Mouse (Mus musculus) hindbrain, embryonic 13.5 days (tissue): ENCODE results near the gene Nodal. TPM values are rescaled to one million over a fixed set of nuclear protein-coding genes. Genes with fewer than 3 reads are reported as not detected.

ENCODE experiments used
- ATAC-seq: fragments of 200-750 bp; cut with Nextera tagmentation; 2 replicates; pipeline ENCODE4 v1.8.0; 2017; ENCODE audit warnings: moderate TSS enrichment; ENCODE audit not compliant: low FRiP score
- H3K27ac ChIP-seq: fragments of 300-500 bp; sonication (generic); 2 replicates; pipeline ENCODE4 v1.5.1; 2015; ENCODE audit warnings: inconsistent platforms, mild to moderate bottlenecking, moderate library complexity
- H3K27me3 ChIP-seq: fragments of 300-500 bp; sonication (generic); 2 replicates; pipeline ENCODE4 v1.6.1; 2015; ENCODE audit warnings: mild to moderate bottlenecking, inconsistent platforms
- H3K36me3 ChIP-seq: fragments of 300-500 bp; sonication (generic); 2 replicates; pipeline ENCODE4 v1.6.1; 2015; ENCODE audit warnings: mild to moderate bottlenecking, inconsistent platforms
- H3K4me1 ChIP-seq: fragments of 300-500 bp; sonication (generic); replicated peaks from 2 replicates; pipeline ENCODE4 v1.6.1; 2015; ENCODE audit warnings: inconsistent platforms
- H3K4me2 ChIP-seq: fragments of 300-500 bp; sonication (generic); 2 replicates; pipeline ENCODE4 v1.6.1; 2015; ENCODE audit warnings: inconsistent platforms, mild to moderate bottlenecking, moderate library complexity
- H3K4me3 ChIP-seq: fragments of 300-500 bp; sonication (generic); 2 replicates; pipeline ENCODE4 v1.5.1; 2015; ENCODE audit warnings: mild to moderate bottlenecking, inconsistent platforms
- H3K9ac ChIP-seq: fragments of 300-500 bp; sonication (generic); 2 replicates; pipeline ENCODE4 v1.6.1; 2015; ENCODE audit warnings: mild to moderate bottlenecking, inconsistent platforms
- H3K9me3 ChIP-seq: fragments of 300-500 bp; sonication (generic); 2 replicates; pipeline ENCODE4 v1.6.1; 2016; ENCODE audit warnings: inconsistent platforms
- WGBS: fragments of 180-500 bp; shearing (Covaris S2); methylation state at CpG from one replicate; pipeline ENCODE4 v1.1.7; 2015; 5-methylcytosine and 5-hydroxymethylcytosine counted together
- polyA plus RNA-seq: library from polyadenylated mRNA; unstranded; fragments of >200 nt; fragmentation: Nextera tagmentation; extraction: Ambion mirVana; gene quantifications from 2 replicates; pipeline ENCODE4 v1.2.1, GENCODE M21; 2015

Gene Nodal
- polyA plus RNA-seq, result 0.09 TPM in 1 of 2 replicates, not detected in the other

DNA sequence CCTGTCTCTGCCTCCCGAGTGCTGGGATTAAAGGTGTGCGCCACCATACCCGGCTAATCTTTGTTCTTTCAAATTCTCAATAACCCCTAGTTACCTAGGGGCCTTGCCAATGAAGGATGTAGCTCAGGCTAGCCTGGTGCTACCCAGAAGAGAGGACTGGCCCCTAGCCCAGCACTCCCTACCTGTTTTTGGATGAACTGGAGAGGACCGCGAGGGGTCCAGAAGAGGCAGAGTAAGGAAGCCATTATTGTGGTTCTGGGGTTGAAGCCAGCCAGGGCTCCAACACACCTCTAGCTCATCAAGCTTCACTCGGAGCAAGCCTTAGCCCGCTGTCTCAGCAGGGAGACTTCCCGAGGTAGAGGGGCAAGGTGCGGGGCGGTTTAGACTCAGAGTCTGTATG, at the start of gene Nodal:
Gene Nodal, plus strand, starts transcription at position 301 of the 400 bp plus-strand sequence.
- Histone ChIP-seq H3K9me3 (no peaks in the 10 kb centered on the region), H3K4me2 (peak within 1 kb of the TSS; percentile 79), H3K36me3 (no peaks in the 10 kb centered on the region), H3K9ac (peak within 1 kb of the TSS; percentile 69), H3K27ac (no peak within 1 kb of the TSS), H3K4me1 (peaks cover 15% of the 10 kb centered on the region), H3K27me3 (peaks cover 69% of the 10 kb centered on the region), H3K4me3 (peak within 1 kb of the TSS; percentile 45)
- WGBS, result 24% methylated on average over 10 of the region's 10 CpGs
- ATAC-seq, result peak; percentile 37; the same call in 1 of the 2 replicates

DNA sequence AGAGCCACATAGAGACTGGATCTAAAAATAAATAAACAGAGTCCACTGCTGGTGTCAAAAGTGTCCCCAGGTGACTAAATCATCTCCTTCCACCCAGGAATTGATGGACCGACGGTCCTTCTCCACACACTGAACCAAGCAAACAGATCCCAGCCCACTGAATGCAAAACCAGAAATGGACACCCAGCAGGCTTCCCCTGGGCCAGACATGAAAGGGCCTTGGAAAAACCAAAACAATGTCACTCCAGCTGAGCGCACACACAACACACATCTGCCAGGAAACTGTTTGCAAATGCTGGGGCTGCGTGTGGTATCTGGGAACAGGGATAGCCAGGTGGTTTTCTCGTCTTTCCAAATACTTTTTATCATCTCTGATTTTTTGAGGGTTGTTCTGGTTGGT, 48.0 kb upstream of the Nodal start:
- peaks cover 33% of the 10 kb centered on the region for H3K4me1 ChIP-seq
- H3K27me3 ChIP-seq, result no peaks in the 10 kb centered on the region
- no peak overlapping the region for H3K9ac ChIP-seq
- H3K4me2 ChIP-seq, result no peak overlapping the region
- 62% methylated on average over 5 of the region's 5 CpGs for WGBS
- no peak for ATAC-seq
- no peak overlapping the region for H3K4me3 ChIP-seq
- H3K36me3 ChIP-seq, result no peaks in the 10 kb centered on the region
- 0 out of 2 replicates have a peak, but pooled peaks cover 3% of the 10 kb centered on the region for H3K9me3 ChIP-seq
- no peak overlapping the region; the same call in 1 of the 2 replicates for H3K27ac ChIP-seq

DNA sequence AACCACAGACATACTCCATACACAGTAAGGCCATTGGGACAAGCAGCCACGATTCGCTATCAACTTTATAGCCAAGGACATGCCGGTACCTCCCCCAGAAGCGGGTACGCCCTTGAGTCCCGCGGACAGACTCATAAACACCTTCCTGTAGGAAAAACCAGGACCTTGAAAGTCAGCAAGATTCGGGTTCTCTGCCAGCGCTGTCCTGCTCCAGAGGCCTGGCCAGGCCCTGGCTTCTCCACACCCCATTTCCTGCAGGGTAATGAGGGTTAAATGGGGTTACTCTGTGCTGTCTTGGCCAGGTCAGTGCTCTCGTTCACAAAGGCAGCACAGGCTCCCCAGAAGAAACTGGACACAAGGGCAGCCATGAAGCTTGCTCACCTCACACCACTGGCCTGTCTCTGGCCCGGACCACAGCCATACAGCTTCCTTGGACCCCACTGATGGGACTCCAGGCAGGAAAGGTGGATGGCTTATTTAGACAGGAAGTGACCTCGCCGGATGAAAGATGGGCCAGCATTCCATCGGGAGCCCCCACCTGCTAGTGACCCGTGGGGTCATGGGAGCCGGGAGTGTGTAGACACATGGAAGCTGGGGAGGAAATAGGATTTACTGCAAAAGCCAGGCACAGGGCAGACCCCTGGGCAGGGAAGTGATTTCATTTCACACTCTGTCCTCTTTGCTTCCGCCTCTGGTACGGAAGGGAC, 47.3 kb upstream of the Nodal start:
- Histone ChIP-seq H3K27me3 (no peaks in the 10 kb centered on the region), H3K4me1 (peaks cover 40% of the 10 kb centered on the region), H3K9me3 (0 out of 2 replicates have a peak, but pooled peaks cover 3% of the 10 kb centered on the region), H3K4me2 (no peak overlapping the region), H3K4me3 (no peak overlapping the region), H3K9ac (no peak overlapping the region), H3K36me3 (no peaks in the 10 kb centered on the region), H3K27ac (peak overlapping the region; percentile 67)
- no peak for ATAC-seq
- 83% methylated on average over 18 of the region's 18 CpGs for WGBS

DNA sequence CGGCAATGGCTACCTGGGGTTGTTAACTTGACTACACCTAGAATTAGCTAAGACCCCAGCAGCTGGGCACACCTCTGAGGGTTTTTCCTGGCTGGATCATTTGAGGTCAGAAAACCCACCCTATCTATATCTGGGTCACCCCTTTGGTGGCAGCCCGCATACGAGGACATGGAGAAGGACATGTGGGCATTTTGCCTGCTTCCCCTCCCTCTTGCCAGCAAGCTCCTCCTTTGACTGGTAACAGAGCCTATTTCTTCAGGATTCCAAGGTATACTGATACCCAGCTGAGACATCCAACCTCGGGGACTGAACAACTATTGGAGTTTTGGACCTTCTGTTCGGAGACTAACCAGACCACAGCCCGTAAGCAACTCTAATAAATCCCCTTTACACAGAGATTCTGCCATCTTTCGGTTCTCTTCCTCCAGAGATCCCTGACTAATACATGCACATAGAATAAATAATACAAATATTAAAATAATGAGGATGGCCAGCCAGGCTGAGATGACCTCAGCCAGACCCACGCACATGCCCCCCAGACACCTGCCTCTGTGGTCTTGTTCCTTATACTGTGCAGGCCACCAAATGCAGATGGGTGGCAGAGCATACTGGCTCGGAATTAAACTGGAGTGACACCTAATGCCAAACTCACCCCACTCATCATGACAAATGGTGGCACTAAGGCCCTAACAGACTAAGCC, 45.7 kb upstream of the Nodal start:
- no peak overlapping the region for H3K4me2 ChIP-seq
- no peak for ATAC-seq
- H3K27me3 ChIP-seq, result no peaks in the 10 kb centered on the region
- peaks cover 45% of the 10 kb centered on the region for H3K4me1 ChIP-seq
- H3K9ac ChIP-seq, result no peak overlapping the region
- no peak overlapping the region for H3K27ac ChIP-seq
- no peaks in the 10 kb centered on the region for H3K36me3 ChIP-seq
- 0 out of 2 replicates have a peak, but pooled peaks cover 3% of the 10 kb centered on the region for H3K9me3 ChIP-seq
- no peak overlapping the region for H3K4me3 ChIP-seq
- WGBS, result 85% methylated on average over 9 of the region's 9 CpGs

DNA sequence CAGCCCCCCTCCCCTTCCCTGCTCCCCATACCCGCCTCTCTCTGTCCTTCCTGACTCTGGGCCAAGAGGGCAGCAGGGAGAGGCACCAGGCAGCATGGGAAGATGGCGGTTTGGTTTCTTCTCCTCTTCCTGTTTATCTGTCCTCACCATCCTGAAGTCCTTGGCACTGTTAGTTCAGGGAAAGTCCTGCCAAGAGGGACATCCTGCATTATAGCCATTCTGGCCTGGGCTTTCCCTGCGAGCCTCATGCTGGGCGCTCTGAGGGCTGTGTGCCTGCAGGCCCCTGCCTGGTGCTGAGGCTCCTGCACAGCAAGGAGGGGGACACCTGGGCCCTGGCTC, 45.2 kb upstream of the Nodal start:
- Histone ChIP-seq H3K27me3 (no peaks in the 10 kb centered on the region), H3K4me1 (peaks cover 45% of the 10 kb centered on the region), H3K4me2 (no peak overlapping the region), H3K9ac (0 out of 2 replicates have a peak overlapping the region, but pooled peaks have one; percentile 46), H3K27ac (no peak overlapping the region), H3K36me3 (no peaks in the 10 kb centered on the region), H3K9me3 (0 out of 2 replicates have a peak, but pooled peaks cover 3% of the 10 kb centered on the region), H3K4me3 (no peak overlapping the region)
- ATAC-seq, result no peak
- 58% methylated on average over 4 of the region's 4 CpGs for WGBS

DNA sequence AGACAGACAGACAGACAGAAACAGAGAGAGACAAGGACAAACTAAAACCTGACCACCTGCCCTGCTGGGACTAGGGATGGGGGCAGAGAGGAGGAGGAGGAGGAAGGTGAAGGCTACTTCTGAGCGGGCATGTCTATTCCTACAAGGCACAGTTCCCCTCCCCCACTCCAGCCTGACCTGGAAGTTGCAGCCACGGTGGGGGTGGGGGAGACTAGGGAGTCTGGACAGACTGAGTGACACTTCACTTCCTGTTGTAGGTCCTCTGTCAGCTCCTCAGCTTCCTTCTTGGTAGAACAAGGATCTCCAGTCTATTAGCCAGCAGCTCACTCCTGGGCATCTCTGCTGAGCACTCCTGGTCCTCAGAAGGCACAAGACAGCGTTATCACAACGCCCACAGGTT, 43.7 kb upstream of the Nodal start:
- Histone ChIP-seq H3K4me3 (no peak overlapping the region), H3K4me2 (no peak overlapping the region), H3K4me1 (peaks cover 50% of the 10 kb centered on the region), H3K9ac (no peak overlapping the region), H3K27ac (no peak overlapping the region), H3K27me3 (no peaks in the 10 kb centered on the region), H3K9me3 (0 out of 2 replicates have a peak, but pooled peaks cover 3% of the 10 kb centered on the region), H3K36me3 (no peaks in the 10 kb centered on the region)
- 66% methylated on average over 4 of the region's 4 CpGs for WGBS
- ATAC-seq, result no peak

DNA sequence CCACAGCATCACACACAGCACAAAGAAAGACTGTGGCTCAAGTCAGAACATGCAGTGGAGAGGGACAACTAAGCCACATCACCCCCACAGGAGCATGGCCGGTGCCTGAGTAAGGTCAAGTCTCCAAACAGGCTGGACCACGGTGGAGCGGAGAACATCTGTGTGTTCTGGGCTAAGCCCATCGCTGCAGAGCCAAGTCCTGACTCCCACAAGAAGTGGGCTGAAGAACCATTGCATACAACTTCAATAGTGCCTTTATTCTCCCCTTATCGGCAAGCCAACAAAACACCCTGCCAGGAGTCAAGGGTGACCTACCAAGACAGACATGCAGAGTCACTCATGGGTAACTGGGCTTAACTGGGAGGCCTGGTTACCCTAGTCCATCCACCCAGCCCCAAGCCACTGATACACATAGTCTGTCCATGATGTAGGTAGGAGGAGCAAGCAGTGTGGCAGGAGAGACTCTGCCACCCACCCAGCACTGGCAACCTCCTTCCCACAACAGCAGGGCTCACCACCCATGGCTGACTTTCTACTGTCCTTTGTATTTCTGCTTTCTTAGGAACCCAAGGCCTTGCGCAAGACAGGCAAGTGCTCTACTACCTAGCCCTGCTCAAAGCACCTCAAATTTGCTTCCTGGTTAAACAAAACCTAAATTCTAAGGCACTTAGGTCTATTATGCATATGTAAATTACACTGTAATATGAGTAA, 42.8 kb upstream of the Nodal start:
- Histone ChIP-seq H3K27ac (0 out of 2 replicates have a peak overlapping the region, but pooled peaks have one; percentile 18), H3K4me2 (no peak overlapping the region), H3K9ac (no peak overlapping the region), H3K4me1 (peaks cover 54% of the 10 kb centered on the region), H3K9me3 (0 out of 2 replicates have a peak, but pooled peaks cover 3% of the 10 kb centered on the region), H3K27me3 (no peaks in the 10 kb centered on the region), H3K4me3 (no peak overlapping the region), H3K36me3 (no peaks in the 10 kb centered on the region)
- WGBS, result 72% methylated on average over 6 of the region's 6 CpGs
- ATAC-seq, result no peak

DNA sequence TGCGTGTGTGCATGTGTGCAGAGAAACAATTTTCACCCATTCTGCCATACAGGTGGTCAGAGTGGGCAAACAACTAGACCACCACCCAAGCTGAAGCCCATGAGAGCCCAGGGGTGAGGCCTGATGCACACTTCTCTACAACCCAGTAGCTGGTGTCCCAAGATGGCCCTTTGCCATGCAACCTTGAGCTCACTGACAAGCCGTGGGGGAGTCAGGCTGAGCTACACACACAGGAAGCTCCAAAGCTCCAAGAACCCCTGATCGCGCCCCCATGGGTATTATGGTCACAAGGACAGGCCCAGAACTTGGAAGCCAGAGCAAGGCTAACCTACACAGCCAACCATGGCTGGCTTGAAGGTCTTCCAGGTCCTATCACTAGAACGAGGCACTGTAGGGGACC, 39.7 kb upstream of the Nodal start:
- H3K4me3 ChIP-seq, result no peak overlapping the region
- 0 out of 2 replicates have a peak, but pooled peaks cover 3% of the 10 kb centered on the region for H3K9me3 ChIP-seq
- no peak for ATAC-seq
- no peak overlapping the region for H3K4me2 ChIP-seq
- H3K9ac ChIP-seq, result no peak overlapping the region
- 91% methylated on average over 5 of the region's 5 CpGs for WGBS
- no peak overlapping the region for H3K27ac ChIP-seq
- H3K36me3 ChIP-seq, result no peaks in the 10 kb centered on the region
- H3K27me3 ChIP-seq, result peaks cover 24% of the 10 kb centered on the region
- peaks cover 63% of the 10 kb centered on the region for H3K4me1 ChIP-seq

DNA sequence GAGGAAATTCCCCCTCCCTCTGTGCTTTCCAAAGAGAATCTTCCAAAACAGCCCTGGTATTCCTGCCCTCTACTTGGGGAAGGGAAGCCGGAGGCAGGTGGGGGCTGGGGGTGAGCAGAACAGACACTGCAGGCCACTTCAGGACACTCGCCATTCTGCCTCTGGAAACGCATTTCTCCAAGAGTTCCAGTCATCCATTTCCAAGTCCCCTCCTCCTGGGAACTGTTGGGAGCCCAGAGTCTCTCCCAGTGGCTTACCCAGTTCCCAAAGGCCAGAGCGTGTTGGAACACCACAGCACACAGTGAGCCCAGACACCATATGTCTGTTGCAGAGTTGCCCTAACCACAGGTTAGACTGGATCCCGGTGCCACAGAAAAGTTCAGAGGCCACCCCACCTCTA, 39.1 kb upstream of the Nodal start:
- H3K4me2 ChIP-seq, result no peak overlapping the region
- H3K9ac ChIP-seq, result no peak overlapping the region
- H3K27ac ChIP-seq, result no peak overlapping the region
- H3K4me3 ChIP-seq, result no peak overlapping the region
- 0 out of 2 replicates have a peak, but pooled peaks cover 3% of the 10 kb centered on the region for H3K9me3 ChIP-seq
- no peak for ATAC-seq
- 92% methylated on average over 5 of the region's 5 CpGs for WGBS
- H3K4me1 ChIP-seq, result peaks cover 64% of the 10 kb centered on the region
- peaks cover 24% of the 10 kb centered on the region for H3K27me3 ChIP-seq
- no peaks in the 10 kb centered on the region for H3K36me3 ChIP-seq

DNA sequence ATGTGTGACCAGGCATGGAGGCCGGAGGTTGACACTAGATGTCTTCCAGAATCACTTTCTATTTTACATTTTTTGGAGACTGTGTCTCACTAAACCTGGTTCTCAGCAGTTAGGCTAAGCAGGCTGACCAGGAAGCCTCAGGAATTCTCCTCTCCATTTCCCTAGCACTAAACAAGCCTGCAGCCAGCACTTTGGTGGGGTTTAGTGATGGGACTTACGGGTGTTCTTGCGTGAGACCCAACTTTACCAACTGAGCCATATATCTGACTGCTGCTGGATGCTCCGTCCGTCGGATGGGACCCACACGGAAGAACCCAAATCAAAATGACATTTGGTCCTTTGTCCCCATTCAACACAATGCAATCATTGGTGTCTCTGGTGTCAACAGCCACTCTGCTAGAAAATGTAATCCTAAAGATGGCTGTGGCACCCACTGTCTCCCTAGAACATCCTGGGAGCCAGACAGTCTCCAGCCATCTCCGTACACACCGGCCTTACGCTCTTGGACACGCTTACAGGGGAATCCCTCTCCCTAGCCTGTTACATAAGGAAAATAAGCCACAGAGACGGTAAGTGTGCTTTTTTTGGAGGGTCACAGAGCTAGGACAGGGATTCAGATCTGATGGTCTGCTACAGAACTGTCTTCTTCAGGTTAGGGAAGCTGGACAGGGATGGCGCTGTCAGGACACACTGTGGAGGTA, 38.3 kb upstream of the Nodal start:
- peak overlapping the region; percentile 68 for H3K4me3 ChIP-seq
- H3K27me3 ChIP-seq, result peaks cover 24% of the 10 kb centered on the region
- H3K4me2 ChIP-seq, result peak overlapping the region; percentile 87
- no peaks in the 10 kb centered on the region for H3K9me3 ChIP-seq
- no peak for ATAC-seq
- peak overlapping the region; percentile 53; the same call in 1 of the 2 replicates for H3K9ac ChIP-seq
- 83% methylated on average over 13 of the region's 13 CpGs for WGBS
- H3K4me1 ChIP-seq, result peaks cover 67% of the 10 kb centered on the region
- H3K36me3 ChIP-seq, result no peaks in the 10 kb centered on the region
- H3K27ac ChIP-seq, result peak overlapping the region; percentile 74; the same call in 1 of the 2 replicates

DNA sequence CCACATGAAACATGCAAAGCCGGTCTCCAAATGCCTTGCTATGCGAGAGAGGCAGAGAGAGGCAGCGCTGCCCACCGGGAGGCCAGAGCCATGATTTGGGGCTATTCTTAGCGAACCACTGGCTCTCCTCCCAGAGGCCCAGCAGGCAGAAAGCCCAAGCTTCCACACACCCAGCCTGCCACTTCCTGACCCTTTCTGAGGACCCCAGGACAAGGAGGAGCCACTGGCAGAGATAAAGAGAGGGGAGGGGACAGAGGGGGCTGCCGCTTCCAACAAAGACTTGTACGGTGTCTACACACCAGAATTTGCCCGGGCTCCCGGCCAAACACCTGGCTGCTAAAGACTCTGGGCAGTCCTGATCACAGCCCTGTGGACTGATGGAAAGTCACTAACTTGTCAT, 37.6 kb upstream of the Nodal start:
- no peak for ATAC-seq
- Histone ChIP-seq H3K9me3 (no peaks in the 10 kb centered on the region), H3K27ac (peak overlapping the region; percentile 74), H3K4me3 (peak overlapping the region; percentile 68), H3K27me3 (peaks cover 30% of the 10 kb centered on the region), H3K9ac (peak overlapping the region; percentile 53), H3K4me1 (peaks cover 62% of the 10 kb centered on the region), H3K4me2 (peak overlapping the region; percentile 87), H3K36me3 (no peaks in the 10 kb centered on the region)
- WGBS, result 4% methylated on average over 9 of the region's 9 CpGs
